Mouse (Mus musculus): ENCODE data around the gene Col26a1.

DNA sequence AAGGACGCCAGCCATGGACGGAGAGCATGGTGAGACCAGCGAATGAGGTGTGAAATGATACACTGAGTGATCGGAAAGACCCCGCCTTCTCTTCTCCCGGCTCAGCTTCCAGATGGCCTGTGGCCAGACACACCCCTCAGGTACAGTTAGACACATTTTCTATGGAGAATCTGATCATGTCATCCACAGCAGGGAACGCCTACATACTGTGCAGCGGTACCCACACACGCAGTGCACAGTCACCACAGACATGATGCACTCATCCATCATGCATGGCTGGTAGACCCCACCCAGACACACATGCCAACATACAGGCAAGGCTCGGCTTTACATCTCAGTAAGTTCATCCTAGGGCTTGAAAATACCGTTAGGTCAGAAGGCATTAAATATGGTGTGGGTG is 63.3 kb downstream of the Col26a1 start:
- TF ChIP-seq POLR2A (IDR thresholded peaks at IDR 0.05; ENCODE audit: low read depth, low read length): no peak
- TF ChIP-seq CTCF (IDR thresholded peaks at IDR 0.05; ENCODE audit: extremely low read depth, insufficient read length, insufficient replicate concordance, low read depth, low read length): no peak

All from small intestine, adult 2 months (tissue).